Mouse (Mus musculus) brain, embryonic 18.5 days (tissue): ENCODE results near the gene Mog.
"Not testable (repeated sequence)": the region's sequence is repeated elsewhere in the genome, so short reads cannot be mapped to it uniquely, and the experiment has no call there.

Experiments
- DNase-seq: peaks from one replicate; pipeline ENCODE4 v3.0.0-alpha.2; 2012; ENCODE audit warnings: low read depth, low spot score

The Mog gene

GRCm38 (mm10) chr17:37045611-37046311, 22.6 kb upstream of the Mog start, which contains the start of gene Gabbr1:
Gabbr1 (plus strand) TSS chr17:37045966.
- DNase-seq: peak; percentile 86

GRCm38 (mm10) chr17:37044651-37045244, 21.6 kb upstream of the Mog start:
- no peak for DNase-seq

GRCm38 (mm10) chr17:37039127-37039894, 16.1 kb upstream of the Mog start:
- DNase-seq: no peak

GRCm38 (mm10) chr17:37029162-37029561, 6.0 kb upstream of the Mog start:
- no peak for DNase-seq

- DNase-seq: peak; percentile 93
These were observed 5.5 kb upstream of the Mog start for GRCm38 (mm10) chr17:37028683-37029120.

- no peak for DNase-seq
These were observed 5.0 kb upstream of the Mog start for GRCm38 (mm10) chr17:37028212-37028611.

- no peak for DNase-seq
These were observed 4.3 kb upstream of the Mog start for GRCm38 (mm10) chr17:37027486-37027885.

GRCm38 (mm10) chr17:37026425-37026824, 3.2 kb upstream of the Mog start:
- no peak for DNase-seq

GRCm38 (mm10) chr17:37019242-37019641, 4.0 kb downstream of the Mog start:
- DNase-seq: not testable (repeated sequence)

GRCm38 (mm10) chr17:37018328-37018727, 4.9 kb downstream of the Mog start:
- DNase-seq: no peak

- DNase-seq: no peak
These were observed 6.9 kb downstream of the Mog start for GRCm38 (mm10) chr17:37016333-37016732.

GRCm38 (mm10) chr17:37012141-37012540, 11.1 kb downstream of the Mog start:
- DNase-seq: no peak

- DNase-seq: no peak
These were observed 11.5 kb downstream of the Mog start for GRCm38 (mm10) chr17:37011719-37012118.

- DNase-seq: no peak
These were observed 13.6 kb downstream of the Mog start for GRCm38 (mm10) chr17:37009460-37010042.

- no peak for DNase-seq
These were observed 15.0 kb downstream of the Mog start for GRCm38 (mm10) chr17:37008161-37008560.

- DNase-seq: no peak
These were observed 19.8 kb downstream of the Mog start for GRCm38 (mm10) chr17:37003366-37003765.

- DNase-seq: peak; percentile 75
These were observed 20.6 kb downstream of the Mog start for GRCm38 (mm10) chr17:37002364-37003330.

GRCm38 (mm10) chr17:37000863-37001262, 22.3 kb downstream of the Mog start, which contains the start of gene Zfp57:
Zfp57 (plus strand) TSS chr17:37001163.
- DNase-seq: no peak

GRCm38 (mm10) chr17:36998477-36998876, 24.7 kb downstream of the Mog start:
- DNase-seq: no peak

GRCm38 (mm10) chr17:36997033-36997735, 26.0 kb downstream of the Mog start:
- peak; percentile 12 for DNase-seq
